Mouse (Mus musculus) kidney, postnatal 36 days (tissue): ENCODE measurements around the gene Pdha2.

Experiments used
- DNase-seq, 2 experiments: peaks; one replicate each; pipeline ENCODE4 v3.0.0; 2021 to 2022; ENCODE audit warnings: mixed read lengths in 2 of 2

Gene Pdha2

DNA sequence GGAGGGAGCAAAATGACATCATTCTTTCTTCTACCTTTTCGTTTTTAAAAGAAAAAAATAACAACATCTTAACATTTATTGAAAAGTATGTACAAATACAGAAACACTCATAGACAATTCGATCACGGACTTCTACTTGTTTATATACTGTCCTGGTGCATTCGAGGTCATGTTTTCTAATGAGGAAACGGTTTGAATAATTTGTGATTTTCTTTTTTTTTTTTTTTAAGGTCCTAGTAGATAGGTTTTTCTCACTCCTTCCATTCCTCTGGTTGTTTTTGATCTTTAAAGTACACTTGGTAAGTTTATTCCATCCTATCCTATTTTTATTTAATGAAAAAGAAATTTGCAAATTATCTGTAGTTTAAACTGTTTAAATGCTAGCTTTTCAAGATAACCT lies at the start of gene Pdha2:
TSS of gene Pdha2 (minus strand) at position 101 of the 400 bp plus-strand sequence.
- no peak for DNase-seq

- no peak for DNase-seq
Measured at GRCm38 (mm10) chr3:141260518-141260917, 48.4 kb upstream of the Pdha2 start.

GRCm38 (mm10) chr3:141251440-141251839 lies 39.3 kb upstream of the Pdha2 start:
- no peak for DNase-seq

GRCm38 (mm10) chr3:141244725-141245298 lies 32.7 kb upstream of the Pdha2 start:
- no peak for DNase-seq

DNA sequence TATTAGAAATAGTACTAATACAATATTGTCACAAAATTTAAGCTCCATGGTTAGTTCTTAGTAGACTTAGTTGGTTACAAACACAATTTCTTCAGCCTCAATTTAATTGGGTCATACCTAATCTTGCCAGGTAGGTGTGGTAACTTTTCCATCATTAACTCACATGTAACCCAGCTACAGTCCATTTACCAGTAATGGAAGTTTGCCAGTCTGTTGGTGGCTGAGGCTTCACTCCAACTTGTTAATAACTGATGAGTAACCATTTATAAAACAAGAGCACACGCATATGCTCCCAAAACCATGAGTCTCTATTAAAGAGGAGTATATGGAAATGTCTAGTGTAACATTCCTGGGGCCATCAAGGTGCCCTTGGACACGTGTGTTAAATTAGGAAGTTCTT lies 25.9 kb upstream of the Pdha2 start:
- DNase-seq = peak; percentile 6 to 12

DNA sequence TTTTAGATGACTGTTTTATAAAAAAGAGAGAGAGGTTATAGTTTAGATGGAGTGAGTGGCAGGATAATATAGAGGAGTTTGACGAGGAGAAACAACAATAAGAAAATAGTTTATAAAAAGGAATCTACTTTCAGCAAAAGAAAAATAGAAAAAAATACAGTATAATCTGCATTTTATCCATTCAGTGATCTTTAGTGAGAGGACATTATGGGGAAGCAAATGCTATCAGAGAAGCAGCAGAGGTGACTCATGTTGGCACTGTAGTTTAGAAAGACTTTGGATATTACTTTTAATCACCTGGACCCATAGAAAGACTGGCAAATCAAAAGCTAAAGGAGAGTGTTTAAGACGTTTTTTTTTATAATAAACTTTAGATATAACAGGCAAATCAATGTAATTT lies 17.0 kb upstream of the Pdha2 start:
- no peak for DNase-seq

DNA sequence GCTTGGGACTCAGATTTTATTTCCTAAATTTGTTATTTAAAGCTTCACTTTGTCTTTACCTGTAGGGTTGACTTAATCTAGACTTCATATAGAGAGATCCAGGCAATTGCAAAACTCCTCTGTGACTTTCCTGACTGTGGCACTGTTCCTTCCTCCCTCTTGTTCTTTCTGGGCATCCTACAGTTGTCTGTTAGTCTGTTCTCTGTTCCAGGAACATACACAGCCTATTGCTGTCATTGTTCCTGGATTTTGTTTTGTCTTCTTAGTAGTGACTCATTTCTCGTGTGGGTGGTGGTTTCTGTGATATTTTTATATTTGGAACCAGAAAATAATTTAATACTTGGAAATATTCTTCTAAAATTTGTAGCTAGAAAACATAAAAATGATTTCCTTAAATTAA lies 10.2 kb upstream of the Pdha2 start:
- DNase-seq = no peak

GRCm38 (mm10) chr3:141218561-141218960 lies 6.4 kb upstream of the Pdha2 start:
- no peak for DNase-seq

DNA sequence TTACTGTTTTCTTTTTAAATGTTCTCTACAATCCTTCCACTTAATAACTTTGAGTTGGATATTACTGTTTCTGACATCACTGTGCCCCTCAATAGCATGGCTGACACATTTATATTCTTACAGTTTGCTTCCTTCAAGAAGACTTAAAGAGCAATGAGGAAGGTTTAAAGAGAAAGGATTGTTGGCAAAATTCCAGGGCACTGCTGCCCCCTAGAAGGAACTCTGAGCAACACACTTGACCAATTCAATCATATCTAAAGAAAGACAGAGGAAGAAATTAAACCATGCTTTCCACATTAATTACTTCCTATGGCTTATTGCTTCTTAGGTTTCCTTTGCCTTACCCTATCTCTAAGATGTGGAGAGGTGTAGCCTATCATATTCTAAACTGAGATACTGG lies 4.8 kb upstream of the Pdha2 start:
- peak in 1 of 2 experiments; percentile 9 for DNase-seq

DNA sequence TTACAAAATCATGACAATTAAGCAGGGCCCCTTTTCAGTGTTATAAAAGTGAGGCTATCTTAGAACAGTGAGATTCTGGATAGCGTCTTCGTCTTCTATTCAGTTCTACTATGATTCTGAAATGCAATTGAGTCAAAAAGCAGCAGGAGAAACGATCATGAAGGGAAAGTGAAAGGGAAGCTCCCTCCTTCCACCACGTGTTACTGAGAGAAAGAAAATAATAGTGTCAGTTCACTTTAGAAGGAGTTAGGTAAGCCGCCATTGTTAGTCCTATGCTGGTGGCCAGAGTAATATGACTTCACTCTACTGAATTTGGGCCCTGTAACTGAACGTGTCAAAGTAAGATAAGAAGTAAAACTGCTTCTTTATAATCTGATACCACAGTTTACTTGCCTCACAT lies 4.1 kb upstream of the Pdha2 start:
- DNase-seq = no peak

GRCm38 (mm10) chr3:141214789-141215188 lies 2.6 kb upstream of the Pdha2 start:
- DNase-seq = no peak

DNA sequence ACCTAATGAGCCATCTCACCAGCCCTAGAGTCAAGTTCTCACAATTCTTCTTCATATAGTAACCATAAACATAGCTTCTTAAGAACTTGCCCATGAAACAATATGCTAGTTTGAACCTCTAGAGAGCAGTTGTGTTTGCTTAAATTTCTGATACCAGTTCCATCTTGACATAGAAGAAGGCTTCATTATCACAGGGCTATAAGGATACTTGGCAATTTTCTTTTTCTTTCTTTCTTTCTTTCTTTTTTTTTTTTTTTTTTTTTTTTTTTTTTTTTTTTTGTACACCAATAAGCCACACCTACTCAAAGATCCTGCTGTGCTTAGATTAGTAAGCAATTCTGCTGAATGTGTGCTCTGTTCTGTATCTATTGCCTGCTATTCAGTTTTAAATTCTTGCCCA lies 2.0 kb upstream of the Pdha2 start:
- DNase-seq = no peak

- DNase-seq = no peak
Measured at GRCm38 (mm10) chr3:141211644-141212043, 511 bp downstream of the Pdha2 start.

DNA sequence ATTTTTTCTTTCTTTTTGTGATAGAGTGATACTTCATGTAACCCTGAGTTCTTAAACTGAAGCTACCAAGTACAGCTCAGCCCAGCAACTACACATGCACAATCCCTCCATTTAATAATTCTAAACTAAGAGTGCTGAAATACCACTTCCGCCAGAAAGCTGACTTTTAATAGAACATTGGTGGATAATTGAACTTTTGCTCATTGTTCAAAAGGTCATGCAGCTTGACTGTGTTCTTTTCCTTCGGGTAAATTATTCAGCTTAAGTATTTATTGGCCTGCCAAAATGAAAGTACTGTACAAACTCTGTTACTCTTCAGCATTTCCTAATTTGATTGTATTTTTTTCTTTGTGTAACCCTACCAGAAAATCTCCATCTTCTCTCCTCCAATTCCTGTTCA lies 10.4 kb downstream of the Pdha2 start:
- DNase-seq = peak in 1 of 2 experiments; percentile 25

DNA sequence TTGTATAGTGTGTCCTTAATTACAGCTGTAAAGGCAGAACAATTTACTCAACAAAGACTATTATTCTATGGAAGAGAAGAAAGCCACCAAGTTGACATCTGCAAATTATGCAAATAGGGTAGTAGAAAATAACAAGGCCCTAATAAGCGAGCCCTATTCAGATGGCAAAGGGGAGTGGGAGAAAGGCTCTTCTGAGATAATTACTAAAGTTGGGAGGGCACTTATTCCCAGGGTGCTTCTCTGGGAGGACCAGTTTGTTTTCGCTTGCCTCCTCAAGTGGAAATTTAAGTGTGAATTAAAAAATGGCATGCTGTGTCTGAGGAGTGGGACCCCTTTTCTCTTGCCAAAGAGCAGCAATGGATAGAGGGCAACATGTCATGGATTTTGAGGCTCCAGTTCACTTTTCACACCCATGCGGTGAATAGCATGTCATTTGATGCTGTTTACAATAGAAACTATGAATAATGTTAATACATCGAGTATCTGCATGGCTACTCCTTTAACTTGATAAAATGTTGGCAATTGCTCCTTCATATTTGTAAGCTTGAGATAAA lies 14.8 kb downstream of the Pdha2 start:
- no peak for DNase-seq

DNA sequence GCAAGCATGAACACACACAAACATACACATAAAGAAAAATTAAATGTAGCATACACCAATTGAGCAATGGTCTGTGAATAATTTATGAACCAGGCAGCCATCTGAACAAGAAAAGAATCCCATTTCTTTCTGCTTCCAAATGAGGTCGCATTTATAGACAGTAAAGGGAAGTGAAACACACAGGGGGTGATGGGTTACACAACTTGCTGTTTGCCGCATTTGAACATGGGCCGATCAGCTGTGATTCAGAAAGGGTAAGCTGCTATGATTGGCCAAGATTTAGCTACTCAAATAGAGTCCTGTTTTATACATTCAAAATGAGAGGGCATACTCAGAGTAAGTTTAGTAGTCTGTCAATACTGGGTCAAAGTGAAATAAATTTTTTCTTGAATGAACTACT lies 20.5 kb downstream of the Pdha2 start:
- DNase-seq = no peak

- DNase-seq = no peak
Measured at GRCm38 (mm10) chr3:141190429-141190828, 21.7 kb downstream of the Pdha2 start.

DNA sequence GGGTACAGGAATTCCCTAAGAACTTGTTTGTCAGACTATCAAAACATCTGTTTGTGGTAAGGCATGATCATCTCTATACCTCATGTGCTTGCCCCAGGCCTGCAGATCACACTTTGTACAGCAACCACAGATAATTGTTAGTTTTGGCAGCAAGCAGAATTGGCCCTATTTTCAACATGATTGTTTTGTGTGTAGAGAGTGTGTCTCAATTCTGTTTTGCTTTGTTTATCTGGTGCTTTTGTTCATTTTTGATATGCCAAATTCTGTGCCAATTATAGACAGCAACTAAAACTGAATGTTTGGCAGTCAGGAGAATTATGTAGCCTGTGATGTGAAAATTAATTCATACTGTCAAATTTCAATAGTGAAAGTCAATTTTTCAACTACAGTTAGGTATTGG lies 51.2 kb downstream of the Pdha2 start:
- no peak for DNase-seq
